Mouse (Mus musculus) erythroid progenitor cell, adult 5-6 weeks (primary cell): ENCODE measurements around the gene Itpr2. TPM values are rescaled to one million over a fixed set of nuclear protein-coding genes. Genes with fewer than 3 reads are reported as not detected.
"Not testable (repeated sequence)": the region's sequence is repeated elsewhere in the genome, so short reads cannot be mapped to it uniquely, and the experiment has no call there.

Experiments used
- ATAC-seq: replicated peaks from 2 replicates; pipeline ENCODE4 v1.8.0; 2016; ENCODE audit warnings: moderate number of reproducible peaks, mild to moderate bottlenecking, moderate TSS enrichment, inconsistent platforms; ENCODE audit not compliant: poor library complexity, low FRiP score, severe bottlenecking
- total RNA-seq, 2 experiments: library from RNA; stranded (forward) in 1 of 2; stranded (reverse) in 1 of 2; fragments of 150-400 nt in 1 of 2; fragments of 186-747, 209-891 nt in 1 of 2; gene quantifications; 2 replicates each; pipeline versions ENCODE4 v1.2.3 to v1.2.4; 2015 to 2017; ENCODE audit warnings: low replicate concordance in 2 of 2

Gene Itpr2
- total RNA-seq, 2 experiments from 2014 or later, result 5.1 to 7.1 TPM

DNA sequence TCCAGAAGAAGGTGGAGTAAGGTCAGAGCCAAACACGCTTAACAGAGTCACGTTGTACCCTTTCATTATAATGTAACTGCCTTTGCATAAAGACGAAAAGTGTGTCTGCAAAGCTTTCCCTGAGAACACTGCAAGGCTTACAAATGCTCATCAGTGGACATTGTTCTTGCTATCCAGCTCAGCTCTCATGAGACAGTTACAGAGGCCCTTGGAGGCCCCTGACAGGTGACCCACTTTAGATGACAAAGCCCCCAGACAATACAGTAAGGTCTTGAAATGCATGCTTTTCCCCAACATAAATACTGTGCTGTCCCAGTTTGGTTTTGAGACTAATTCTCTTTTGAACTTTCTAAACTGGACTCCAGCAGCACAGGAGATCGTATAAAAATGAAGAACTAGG lies 27.9 kb downstream of the Itpr2 start:
- no peak for ATAC-seq

- ATAC-seq, result no peak
These were observed 28.6 kb downstream of the Itpr2 start for GRCm38 (mm10) chr6:146473216-146473955.

GRCm38 (mm10) chr6:146470378-146470777 lies 31.6 kb downstream of the Itpr2 start:
- ATAC-seq, result no peak

DNA sequence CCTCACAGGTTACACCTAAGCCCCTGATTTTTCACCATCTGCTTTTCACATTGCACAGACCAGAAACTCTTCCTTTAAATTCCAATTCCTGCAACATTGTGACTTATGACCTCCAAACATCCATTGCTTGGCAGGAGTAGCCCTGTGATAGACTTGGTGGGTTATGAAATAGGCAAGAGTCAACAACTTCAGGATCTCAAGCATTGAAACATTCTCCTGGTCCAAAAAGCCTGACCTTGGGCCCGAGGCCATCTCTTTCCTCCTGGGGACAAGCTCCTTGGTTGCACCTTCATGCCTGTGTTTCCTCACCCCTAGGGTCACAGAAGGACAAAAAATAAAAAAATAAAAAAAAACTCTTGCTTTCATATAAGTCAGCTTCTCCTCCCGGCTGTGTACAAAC lies 32.1 kb downstream of the Itpr2 start:
- ATAC-seq, result no peak

GRCm38 (mm10) chr6:146468361-146468760 lies 33.7 kb downstream of the Itpr2 start:
- ATAC-seq, result no peak

GRCm38 (mm10) chr6:146464645-146465042 lies 37.4 kb downstream of the Itpr2 start:
- not testable (repeated sequence) for ATAC-seq

DNA sequence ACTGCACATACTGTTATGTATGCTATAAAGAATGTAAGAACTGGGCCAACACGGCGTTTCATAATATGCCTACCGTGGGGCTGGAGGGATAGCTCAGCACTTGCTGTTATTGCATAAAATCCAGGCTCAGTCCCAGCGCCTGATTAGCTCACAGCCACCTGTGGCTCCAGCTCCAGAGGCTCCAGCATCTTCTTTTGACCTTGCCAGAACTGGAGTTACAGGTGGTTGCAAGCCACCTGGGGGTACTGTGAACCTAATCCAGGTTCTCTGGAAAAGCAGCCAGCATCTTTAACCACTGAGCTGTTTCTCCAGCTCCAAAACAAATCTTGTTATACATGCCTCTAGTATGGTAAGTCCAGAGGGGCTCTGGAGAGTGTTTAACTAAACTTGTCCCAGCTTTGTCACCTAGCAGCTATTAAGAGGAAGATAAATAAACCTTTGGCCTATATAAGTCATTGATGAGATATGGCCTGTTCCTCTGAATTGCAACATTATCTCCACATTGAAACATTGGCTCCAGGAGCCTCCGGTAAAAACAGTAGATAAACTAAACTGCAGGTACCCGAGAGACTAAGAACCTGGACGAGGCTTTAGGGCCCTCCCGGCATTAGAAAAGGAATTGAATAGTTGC lies 37.9 kb downstream of the Itpr2 start:
- ATAC-seq, result no peak

DNA sequence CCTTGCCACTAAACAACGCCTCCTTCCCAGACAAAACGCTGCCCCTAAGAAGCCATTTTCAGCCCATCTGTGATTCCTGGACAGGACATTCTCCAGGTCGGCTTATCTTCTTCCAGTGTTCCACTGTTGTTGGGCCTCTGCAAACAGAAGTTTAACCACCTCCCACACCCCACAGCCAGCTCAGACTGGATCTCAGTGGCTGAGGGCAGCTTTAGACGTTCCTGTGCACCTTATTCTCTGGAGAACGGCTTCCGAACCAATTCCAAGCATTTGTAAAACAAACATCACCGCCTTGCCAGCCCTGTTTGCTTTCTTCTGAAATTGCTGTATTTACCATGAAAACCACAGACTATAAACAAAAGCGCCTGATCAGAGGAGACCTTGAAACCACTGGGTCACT lies 41.1 kb downstream of the Itpr2 start:
- ATAC-seq, result no peak

DNA sequence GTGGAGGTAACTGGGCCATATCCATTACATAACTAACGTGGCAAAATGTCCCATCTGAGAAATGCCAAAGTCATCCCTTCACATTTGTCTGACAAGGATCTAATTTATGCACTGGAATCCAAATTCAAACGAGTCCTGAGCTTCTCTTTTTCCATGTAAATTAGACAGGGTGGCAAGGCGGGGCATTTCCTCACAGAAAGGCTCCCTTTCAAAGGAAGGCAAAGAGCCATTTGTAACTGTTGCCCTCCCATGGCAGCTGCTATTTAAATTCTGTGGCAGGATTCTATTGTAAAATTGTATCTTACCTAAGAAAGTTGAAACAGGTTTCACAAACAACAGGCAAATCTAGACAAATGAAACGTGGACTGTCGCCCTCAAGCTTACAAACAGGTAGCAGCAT lies 43.6 kb downstream of the Itpr2 start:
- ATAC-seq, result no peak

DNA sequence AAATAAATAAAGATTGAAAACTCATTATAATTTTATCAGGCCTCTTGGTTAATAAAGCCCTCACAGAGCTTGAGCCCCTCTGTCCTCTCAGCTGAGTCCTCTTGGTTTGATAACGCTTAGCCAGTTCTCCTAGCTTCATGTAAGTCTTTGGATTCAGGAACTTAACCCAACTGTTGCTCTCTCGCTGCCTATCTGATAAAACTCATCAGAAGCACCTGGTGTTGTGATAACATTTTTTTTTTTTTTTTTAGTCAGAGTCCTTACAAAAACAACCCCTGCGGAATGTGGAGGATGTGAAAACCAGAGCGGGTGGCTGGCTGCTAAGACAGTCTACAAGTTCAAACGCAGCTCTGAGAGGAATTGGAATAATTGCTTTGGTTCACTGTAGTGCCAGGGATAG lies 45.3 kb downstream of the Itpr2 start:
- no peak for ATAC-seq

- ATAC-seq, result peak; percentile 96
These were observed 47.2 kb downstream of the Itpr2 start for GRCm38 (mm10) chr6:146454520-146455511.

DNA sequence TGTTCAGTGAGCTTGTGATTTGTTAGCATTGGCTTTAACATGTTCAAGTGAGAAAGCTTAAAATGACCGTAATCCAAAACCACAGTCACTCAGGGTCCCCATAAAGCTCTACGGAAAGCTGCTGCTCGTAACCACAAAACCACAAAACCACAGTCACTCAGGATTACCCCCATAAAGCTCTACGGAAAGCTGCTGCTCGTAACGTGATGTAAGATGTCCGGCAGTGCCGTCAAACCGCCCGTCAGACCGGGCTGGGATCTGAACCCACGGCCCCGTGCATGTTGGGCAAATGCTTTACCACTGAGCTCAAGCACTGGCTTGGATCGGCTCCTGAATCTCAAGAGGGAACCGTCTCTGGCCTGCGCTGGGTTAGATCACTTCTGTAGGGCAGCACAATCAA lies 49.5 kb downstream of the Itpr2 start:
- ATAC-seq, result no peak

GRCm38 (mm10) chr6:146446032-146446704 lies 55.9 kb downstream of the Itpr2 start:
- 0 out of 2 replicates have a peak, but pooled peaks have one; percentile 34 for ATAC-seq

- ATAC-seq, result no peak
These were observed 62.2 kb downstream of the Itpr2 start for GRCm38 (mm10) chr6:146439826-146440225.

GRCm38 (mm10) chr6:146439071-146439818 lies 62.8 kb downstream of the Itpr2 start:
- ATAC-seq, result no peak

DNA sequence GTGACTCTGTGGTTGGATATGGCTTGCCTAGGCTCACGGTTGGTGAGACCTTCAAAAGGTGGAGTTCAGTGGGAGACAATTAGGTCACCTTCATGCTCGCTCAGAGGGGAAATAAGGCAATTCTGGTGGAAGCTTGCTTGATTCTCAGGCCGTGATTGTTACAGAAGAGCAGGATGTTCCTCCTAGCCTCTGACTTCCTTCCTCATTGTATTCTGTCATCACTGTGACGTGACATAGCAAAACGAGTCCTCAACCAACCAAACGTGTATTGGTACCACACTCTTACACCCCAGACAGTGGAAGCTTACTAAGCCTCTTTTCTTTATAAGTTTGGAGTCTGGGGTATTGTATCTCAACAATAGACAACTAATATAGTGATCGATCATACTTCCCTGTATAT lies 64.0 kb downstream of the Itpr2 start:
- no peak for ATAC-seq

GRCm38 (mm10) chr6:146436916-146437496 lies 65.0 kb downstream of the Itpr2 start:
- no peak for ATAC-seq

DNA sequence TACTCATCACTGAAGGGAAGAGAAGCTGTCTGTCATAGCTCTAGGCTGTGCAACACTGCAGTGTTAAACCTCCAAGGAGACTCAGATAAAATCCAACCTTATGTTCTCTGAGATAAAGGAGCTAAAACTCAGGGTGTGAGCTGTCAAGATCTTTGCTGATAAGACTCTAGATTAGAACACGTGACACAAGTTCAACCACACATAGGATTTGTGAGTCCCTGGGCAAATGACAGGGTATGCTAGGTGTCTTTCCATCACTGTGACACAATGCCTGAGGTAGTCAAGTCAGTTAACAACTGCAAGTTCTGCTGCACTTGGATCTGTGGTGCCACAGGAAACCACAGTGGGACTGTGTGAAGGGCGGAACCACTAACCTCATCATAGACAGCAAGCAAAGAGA lies 67.8 kb downstream of the Itpr2 start:
- no peak for ATAC-seq
